Mouse (Mus musculus) embryonic facial prominence, embryonic 14.5 days (tissue): Measurements from ENCODE around the gene Ift80. TPM values are rescaled to one million over a fixed set of nuclear protein-coding genes. Genes with fewer than 3 reads are reported as not detected.
A peak's percentile ranks its signal among the peaks of the same experiment; 100 is the strongest.
"Not testable (repeated sequence)": the region's sequence is repeated elsewhere in the genome, so short reads cannot be mapped to it uniquely, and the experiment has no call there.

ENCODE experiments used
- ATAC-seq: fragments of 200-750 bp; cut with Nextera tagmentation; 2 replicates; pipeline ENCODE4 v1.8.0; 2017; ENCODE audit warnings: low read depth, moderate number of reproducible peaks, moderate TSS enrichment
- DNase-seq: peaks from one replicate; pipeline ENCODE4 v3.0.0-alpha.2; 2015; ENCODE audit warnings: low spot score
- H3K27ac ChIP-seq: fragments of 300-500 bp; sonication (generic); replicated peaks from 2 replicates; pipeline ENCODE4 v1.5.1; 2014; ENCODE audit warnings: low read depth, mild to moderate bottlenecking, low read length, moderate library complexity
- H3K27me3 ChIP-seq: fragments of 300-500 bp; sonication (generic); replicated peaks from 2 replicates; pipeline ENCODE4 v1.6.1; 2014; ENCODE audit warnings: low read length; ENCODE audit not compliant: control insufficient read depth, insufficient read depth
- H3K36me3 ChIP-seq: fragments of 300-500 bp; sonication (generic); 2 replicates; pipeline ENCODE4 v1.6.1; 2014; ENCODE audit warnings: low read length, mixed read lengths; ENCODE audit not compliant: control insufficient read depth, insufficient read depth
- H3K4me1 ChIP-seq: fragments of 300-500 bp; sonication (generic); 2 replicates; pipeline ENCODE4 v1.6.1; 2014; ENCODE audit warnings: antibody characterized with exemption, low read length; ENCODE audit not compliant: control insufficient read depth, insufficient read depth
- H3K4me2 ChIP-seq: fragments of 300-500 bp; sonication (generic); 2 replicates; pipeline ENCODE4 v1.6.1; 2014; ENCODE audit warnings: low read depth, mild to moderate bottlenecking, low read length, moderate library complexity, mixed read lengths
- H3K4me3 ChIP-seq: fragments of 300-500 bp; sonication (generic); 2 replicates; pipeline ENCODE4 v1.5.1; 2014; ENCODE audit warnings: low read depth, mild to moderate bottlenecking, low read length
- H3K9ac ChIP-seq: fragments of 300-500 bp; sonication (generic); 2 replicates; pipeline ENCODE4 v1.6.1; 2014; ENCODE audit warnings: low read depth, mild to moderate bottlenecking, low read length, moderate library complexity, mixed read lengths
- H3K9me3 ChIP-seq: fragments of 300-500 bp; sonication (generic); 2 replicates; pipeline ENCODE4 v1.6.1; 2016; ENCODE audit warnings: low read length; ENCODE audit not compliant: control insufficient read depth
- WGBS: fragments of 180-500 bp; shearing (Covaris S2); extraction: QIAGEN DNeasy Blood & Tissue Kit; methylation state at CpG from one replicate; pipeline ENCODE4 v1.1.7; 2014; 5-methylcytosine and 5-hydroxymethylcytosine counted together
- polyA plus RNA-seq: library from polyadenylated mRNA; unstranded; fragments of >200 nt; fragmentation: Nextera tagmentation; extraction: Ambion mirVana; gene quantifications from 2 replicates; pipeline ENCODE4 v1.2.1, GENCODE M21; 2014

Gene Ift80
- polyA plus RNA-seq, 1 experiment from 2014 or later: 17.5 TPM

- Histone ChIP-seq H3K9ac (peak overlapping the region; percentile 91), H3K36me3 (peaks cover 14% of the 10 kb centered on the region), H3K4me2 (peak overlapping the region; percentile 75), H3K4me3 (peak overlapping the region; percentile 87), H3K27ac (peak overlapping the region; percentile 79), H3K9me3 (no peaks in the 10 kb centered on the region), H3K4me1 (peaks cover 11% of the 10 kb centered on the region; the same call in 1 of the 2 replicates), H3K27me3 (no peaks in the 10 kb centered on the region)
- DNase-seq (no peak), ATAC-seq (peak; percentile 67)
- 0% methylated on average over 24 of the region's 42 CpGs for WGBS
Observed at GRCm38 (mm10) chr3:69044167-69044591, 39.8 kb upstream of the Ift80 start.

- H3K9me3 ChIP-seq: no peaks in the 10 kb centered on the region
- 66% methylated on average over 5 of the region's 5 CpGs for WGBS
- H3K27me3 ChIP-seq: no peaks in the 10 kb centered on the region
- peak overlapping the region; percentile 45 for H3K4me2 ChIP-seq
- ATAC-seq (no peak), DNase-seq (no peak)
- H3K27ac ChIP-seq: no peak overlapping the region
- peaks cover 22% of the 10 kb centered on the region for H3K36me3 ChIP-seq
- H3K4me1 ChIP-seq: peaks cover 11% of the 10 kb centered on the region; the same call in 1 of the 2 replicates
- no peak overlapping the region; the same call in 1 of the 2 replicates for H3K4me3 ChIP-seq
- H3K9ac ChIP-seq: no peak overlapping the region
Observed at GRCm38 (mm10) chr3:69041298-69041697, 36.9 kb upstream of the Ift80 start.

GRCm38 (mm10) chr3:69040105-69040504 is 35.7 kb upstream of the Ift80 start:
- ATAC-seq: no peak
- DNase-seq: no peak
- H3K4me2 ChIP-seq: no peak overlapping the region
- no peaks in the 10 kb centered on the region for H3K27me3 ChIP-seq
- no peak overlapping the region for H3K27ac ChIP-seq
- H3K4me3 ChIP-seq: no peak overlapping the region
- WGBS: 86% methylated on average over 2 of the region's 2 CpGs
- H3K36me3 ChIP-seq: peaks cover 33% of the 10 kb centered on the region
- no peaks in the 10 kb centered on the region for H3K9me3 ChIP-seq
- no peak overlapping the region for H3K9ac ChIP-seq
- peaks cover 3% of the 10 kb centered on the region; the same call in 1 of the 2 replicates for H3K4me1 ChIP-seq

GRCm38 (mm10) chr3:69026133-69026783 is 21.9 kb upstream of the Ift80 start:
- DNase-seq (no peak), ATAC-seq (no peak)
- no peak overlapping the region for H3K27ac ChIP-seq

GRCm38 (mm10) chr3:69020764-69021163 is 16.4 kb upstream of the Ift80 start:
- H3K9me3 ChIP-seq: no peaks in the 10 kb centered on the region
- no peak overlapping the region for H3K9ac ChIP-seq
- H3K4me2 ChIP-seq: no peak overlapping the region
- no peak overlapping the region for H3K27ac ChIP-seq
- DNase-seq (no peak), ATAC-seq (no peak)
- H3K4me1 ChIP-seq: no peaks in the 10 kb centered on the region
- peaks cover 75% of the 10 kb centered on the region for H3K36me3 ChIP-seq
- no peak overlapping the region for H3K4me3 ChIP-seq
- H3K27me3 ChIP-seq: no peaks in the 10 kb centered on the region

More at GRCm38 (mm10) chr3:69026133-69026783, 21.9 kb upstream of the Ift80 start:
- 98% methylated on average over 1 of the region's 1 CpGs for WGBS
- H3K9me3 ChIP-seq: no peaks in the 10 kb centered on the region
- H3K4me3 ChIP-seq: no peak overlapping the region
- no peaks in the 10 kb centered on the region for H3K27me3 ChIP-seq
- H3K4me2 ChIP-seq: no peak overlapping the region
- no peaks in the 10 kb centered on the region for H3K4me1 ChIP-seq
- no peak overlapping the region for H3K9ac ChIP-seq
- peaks cover 76% of the 10 kb centered on the region for H3K36me3 ChIP-seq

- no peaks in the 10 kb centered on the region for H3K27me3 ChIP-seq
- no peaks in the 10 kb centered on the region for H3K9me3 ChIP-seq
- DNase-seq: no peak
- no peak overlapping the region for H3K4me3 ChIP-seq
- no peak overlapping the region for H3K27ac ChIP-seq
- 90% methylated on average over 2 of the region's 2 CpGs for WGBS
- no peaks in the 10 kb centered on the region for H3K4me1 ChIP-seq
- H3K36me3 ChIP-seq: peaks cover 76% of the 10 kb centered on the region
- no peak for ATAC-seq
- no peak overlapping the region for H3K4me2 ChIP-seq
- no peak overlapping the region for H3K9ac ChIP-seq
Observed at GRCm38 (mm10) chr3:69020285-69020684, 15.9 kb upstream of the Ift80 start.

GRCm38 (mm10) chr3:69018635-69019034 is 14.3 kb upstream of the Ift80 start:
- H3K9ac ChIP-seq, H3K27ac ChIP-seq, ATAC-seq, H3K27me3 ChIP-seq, H3K4me2 ChIP-seq, DNase-seq, H3K9me3 ChIP-seq, H3K4me3 ChIP-seq, H3K4me1 ChIP-seq: not testable (repeated sequence)
- 97% methylated on average over 2 of the region's 2 CpGs for WGBS
- H3K36me3 ChIP-seq: peaks cover 72% of the 10 kb centered on the region

- Histone ChIP-seq H3K4me1 (no peaks in the 10 kb centered on the region), H3K27ac (no peak overlapping the region), H3K4me2 (no peak overlapping the region), H3K27me3 (no peaks in the 10 kb centered on the region), H3K9ac (no peak overlapping the region), H3K4me3 (no peak overlapping the region), H3K36me3 (peaks cover 70% of the 10 kb centered on the region), H3K9me3 (no peaks in the 10 kb centered on the region)
- DNase-seq (no peak), ATAC-seq (no peak)
- 83% methylated on average over 3 of the region's 3 CpGs for WGBS
Observed at GRCm38 (mm10) chr3:69017181-69017580, 12.8 kb upstream of the Ift80 start.

GRCm38 (mm10) chr3:69008873-69009272 is 4.5 kb upstream of the Ift80 start:
- ATAC-seq (no peak), DNase-seq (no peak)
- Histone ChIP-seq H3K27ac (no peak overlapping the region), H3K27me3 (no peaks in the 10 kb centered on the region), H3K4me3 (no peak overlapping the region), H3K9me3 (no peaks in the 10 kb centered on the region), H3K36me3 (peaks cover 10% of the 10 kb centered on the region), H3K4me1 (peaks cover 13% of the 10 kb centered on the region), H3K9ac (no peak overlapping the region), H3K4me2 (no peak overlapping the region)
- WGBS: 80% methylated on average over 2 of the region's 2 CpGs
